Mouse (Mus musculus) layer of hippocampus, adult 2 months (tissue): Measurements from ENCODE around the gene Sat2. TPM values are rescaled to one million over a fixed set of nuclear protein-coding genes. Genes with fewer than 3 reads are reported as not detected.
A peak's percentile ranks its signal among the peaks of the same experiment; 100 is the strongest.

ENCODE experiments used
- DNase-seq, 2 experiments: peaks; one replicate each; pipeline ENCODE4 v3.0.0; 2022; ENCODE audit warnings: low spot score in 2 of 2
- H3K27ac ChIP-seq: fragments of 200-600 bp; 2 replicates; pipeline ENCODE4 v1.8.1; 2022
- H3K4me3 ChIP-seq: fragments of 200-600 bp; 2 replicates; pipeline ENCODE4 v1.8.1; 2022; ENCODE audit warnings: mild to moderate bottlenecking
- CTCF ChIP-seq: fragments of 200-600 bp; conservative IDR thresholded peaks from 2 replicates; pipeline ENCODE4 v1.8.1; 2022; ENCODE audit warnings: antibody characterized with exemption, mild to moderate bottlenecking, moderate library complexity
- total RNA-seq, 2 experiments: library from RNA; stranded (reverse); gene quantifications; 2 replicates each; pipeline ENCODE4 v1.2.3; 2021

Gene Sat2
- total RNA-seq, 2 experiments from 2014 or later: 15.1 to 15.6 TPM

DNA sequence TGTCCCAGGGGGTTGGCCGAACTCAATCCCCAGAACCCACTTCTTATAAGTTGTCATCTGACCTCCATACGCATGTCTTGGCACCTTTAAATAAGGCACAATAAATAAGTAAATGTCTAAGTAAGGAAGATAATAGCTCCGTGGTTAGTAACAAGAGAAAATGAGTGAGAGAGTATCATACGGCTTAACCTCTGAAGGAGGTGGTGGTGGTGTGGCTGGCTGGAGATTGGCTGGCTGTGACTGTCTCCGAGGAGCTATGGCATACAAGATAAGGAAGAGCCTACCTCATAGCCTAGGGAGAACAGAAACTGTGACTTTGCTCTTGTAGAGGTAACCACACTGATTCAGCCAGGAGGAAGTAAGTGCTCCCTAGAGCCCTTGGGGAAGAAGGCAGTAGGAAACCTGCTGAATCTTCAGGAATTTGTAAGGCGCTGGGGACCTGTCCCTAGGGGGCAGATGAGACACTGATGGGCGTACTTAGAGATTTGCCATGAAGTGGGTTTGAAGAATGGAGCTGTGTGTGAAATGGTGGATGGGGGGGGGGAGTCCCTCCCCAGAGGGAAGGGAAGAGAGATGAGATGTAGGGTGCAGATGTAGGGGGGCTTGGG lies 36.0 kb upstream of the Sat2 start:
- no peak for TF ChIP-seq CTCF
- Histone ChIP-seq H3K27ac (no peak overlapping the region), H3K4me3 (no peak overlapping the region)
- DNase-seq: no peak

GRCm38 (mm10) chr11:69589207-69589834 lies 32.5 kb upstream of the Sat2 start:
- TF ChIP-seq CTCF: no peak
- Histone ChIP-seq H3K4me3 (no peak overlapping the region), H3K27ac (no peak overlapping the region)
- no peak for DNase-seq

DNA sequence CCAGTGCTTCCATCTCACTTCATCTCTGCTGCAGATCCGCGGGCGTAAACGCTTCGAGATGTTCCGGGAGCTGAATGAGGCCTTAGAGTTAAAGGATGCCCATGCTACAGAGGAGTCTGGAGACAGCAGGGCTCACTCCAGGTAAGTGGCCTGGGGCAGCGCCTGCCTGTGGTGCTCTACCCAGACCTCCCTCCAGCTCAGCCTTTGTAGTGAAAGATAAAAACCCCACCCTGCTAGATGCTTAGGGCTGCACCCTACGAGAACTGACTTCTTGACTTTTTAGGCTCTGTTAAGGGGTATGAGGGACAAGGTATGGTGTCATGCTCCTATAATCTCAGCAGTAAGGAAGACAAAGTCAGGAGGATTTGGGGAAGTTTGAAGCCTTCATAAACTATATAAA lies 31.2 kb upstream of the Sat2 start:
- Histone ChIP-seq H3K4me3 (no peak overlapping the region), H3K27ac (peak overlapping the region; percentile 79)
- no peak for DNase-seq
- no peak for TF ChIP-seq CTCF

DNA sequence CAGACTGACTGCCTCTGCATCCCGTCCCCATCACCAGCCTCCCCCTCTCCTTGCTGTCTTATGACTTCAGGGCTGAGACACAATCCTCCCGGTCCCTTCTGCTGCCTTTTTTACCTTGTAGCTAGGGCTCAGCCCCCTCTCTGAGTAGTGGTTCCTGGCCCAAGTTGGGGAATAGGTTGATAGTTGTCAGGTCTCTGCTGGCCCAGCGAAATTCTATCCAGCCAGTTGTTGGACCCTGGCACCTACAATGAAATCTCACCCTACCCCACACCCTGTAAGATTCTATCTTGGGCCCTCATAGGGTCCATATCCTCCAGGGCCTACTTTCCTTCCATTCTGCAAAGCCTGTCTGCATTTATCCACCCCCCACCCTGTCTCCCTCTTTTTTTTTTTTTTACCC lies 30.4 kb upstream of the Sat2 start:
- no peak overlapping the region for H3K4me3 ChIP-seq
- H3K27ac ChIP-seq: peak overlapping the region; percentile 79
- TF ChIP-seq CTCF: no peak
- no peak for DNase-seq

GRCm38 (mm10) chr11:69591899-69592637 lies 29.8 kb upstream of the Sat2 start:
- peak; percentile 68 to 84 for DNase-seq
- peak overlapping the region; percentile 79 for H3K27ac ChIP-seq
- no peak overlapping the region for H3K4me3 ChIP-seq
- TF ChIP-seq CTCF: no peak

DNA sequence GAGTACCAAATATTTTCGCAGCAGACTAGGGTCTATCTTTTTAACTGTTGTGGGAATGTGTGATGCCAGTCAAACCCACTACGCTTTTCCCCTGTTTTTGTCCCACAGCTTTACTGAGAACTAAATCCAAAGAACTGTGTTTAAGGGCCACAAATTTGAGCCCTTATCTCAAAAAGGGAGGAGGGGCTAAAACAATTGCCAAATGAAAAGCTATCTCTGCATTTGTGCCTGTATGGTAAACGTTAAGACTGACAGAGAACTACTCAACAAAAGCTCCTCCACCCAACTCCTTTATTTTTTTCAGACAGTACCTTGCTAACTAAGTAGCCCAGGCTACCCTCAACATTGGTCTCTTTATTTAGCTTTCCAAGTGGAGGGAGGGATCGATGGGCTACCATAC lies 29.0 kb upstream of the Sat2 start:
- peak overlapping the region; percentile 79 for H3K27ac ChIP-seq
- no peak for DNase-seq
- no peak overlapping the region for H3K4me3 ChIP-seq
- no peak for TF ChIP-seq CTCF

DNA sequence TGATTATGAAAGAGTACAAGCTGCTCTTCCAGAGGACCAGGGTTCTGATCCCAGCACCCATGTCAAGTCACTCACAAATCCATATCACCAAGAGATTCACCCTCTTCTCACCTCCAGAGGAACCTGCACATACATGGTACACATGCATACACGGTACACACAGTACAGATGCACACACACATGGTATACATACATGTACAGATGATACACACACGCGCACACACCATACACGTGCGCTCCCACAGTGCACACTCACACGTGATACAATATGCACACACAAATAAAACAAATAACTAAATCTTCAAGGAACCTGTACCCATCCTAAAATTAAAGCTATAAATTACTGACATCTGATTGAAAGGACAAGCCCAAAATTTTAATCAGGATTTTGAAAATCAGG lies 27.0 kb upstream of the Sat2 start:
- H3K27ac ChIP-seq: no peak overlapping the region
- no peak for DNase-seq
- H3K4me3 ChIP-seq: no peak overlapping the region
- TF ChIP-seq CTCF: no peak

GRCm38 (mm10) chr11:69599436-69599835 lies 22.4 kb upstream of the Sat2 start:
- peak; percentile 12; the same call in 1 of the 2 replicates for TF ChIP-seq CTCF
- peak overlapping the region; percentile 24; the same call in 1 of the 2 replicates for H3K4me3 ChIP-seq
- peak overlapping the region; percentile 78 for H3K27ac ChIP-seq
- no peak for DNase-seq

GRCm38 (mm10) chr11:69600098-69600497 lies 21.7 kb upstream of the Sat2 start:
- no peak for TF ChIP-seq CTCF
- H3K4me3 ChIP-seq: peak overlapping the region; percentile 24; the same call in 1 of the 2 replicates
- DNase-seq: peak; percentile 72 to 83
- H3K27ac ChIP-seq: peak overlapping the region; percentile 78

DNA sequence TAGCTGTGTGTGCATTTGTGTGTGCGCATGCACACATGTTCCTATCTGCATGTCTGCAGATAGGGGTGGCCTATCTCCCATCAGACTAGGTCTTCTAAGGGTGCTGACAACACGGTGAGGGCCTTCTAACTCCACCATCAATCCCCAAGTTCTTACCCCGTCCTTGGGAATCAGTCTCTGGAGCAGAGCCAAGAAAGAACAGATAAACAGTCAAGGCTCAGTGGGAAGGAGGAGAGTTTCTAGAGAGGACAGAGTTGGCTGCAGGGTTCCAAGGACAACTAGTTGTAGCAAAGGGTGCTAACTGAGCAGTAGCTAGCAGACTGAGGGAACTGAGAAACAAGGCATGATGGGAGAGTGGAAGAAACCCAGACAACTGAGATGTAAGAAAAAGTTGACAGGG lies 20.1 kb upstream of the Sat2 start:
- Histone ChIP-seq H3K27ac (peak overlapping the region; percentile 77; the same call in 1 of the 2 replicates), H3K4me3 (no peak overlapping the region; the same call in 1 of the 2 replicates)
- no peak for TF ChIP-seq CTCF
- no peak for DNase-seq

DNA sequence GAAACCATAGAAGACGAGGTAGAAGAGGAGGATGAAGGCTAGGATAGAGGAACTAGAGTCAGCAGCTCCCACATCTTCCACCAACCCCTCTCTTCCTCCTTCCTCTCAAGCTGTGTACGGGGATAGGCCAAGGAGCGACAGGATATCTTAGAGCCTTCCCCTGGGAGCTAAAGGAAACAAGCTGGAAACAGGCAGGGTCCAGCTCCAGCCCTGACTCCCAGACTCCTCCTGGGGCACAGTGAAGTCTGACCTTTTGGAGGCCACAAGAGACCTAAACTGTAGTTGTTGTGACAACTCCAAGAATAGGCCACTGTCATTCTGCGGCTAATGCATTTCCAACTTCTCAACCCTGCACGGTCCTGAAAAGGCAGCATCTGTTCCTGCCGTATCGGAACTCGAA lies 18.3 kb upstream of the Sat2 start:
- peak overlapping the region; percentile 88 for H3K4me3 ChIP-seq
- H3K27ac ChIP-seq: peak overlapping the region; percentile 95
- no peak for DNase-seq
- no peak for TF ChIP-seq CTCF

GRCm38 (mm10) chr11:69604347-69604746 lies 17.5 kb upstream of the Sat2 start:
- H3K27ac ChIP-seq: peak overlapping the region; percentile 95
- H3K4me3 ChIP-seq: peak overlapping the region; percentile 88
- no peak for DNase-seq
- no peak for TF ChIP-seq CTCF
